Mouse (Mus musculus): ENCODE data around the gene Snx32.

- TF ChIP-seq CTCF (IDR thresholded peaks at IDR 0.05; ENCODE audit: borderline replicate concordance, extremely low read depth, insufficient read depth, insufficient read length) (no peak), POLR2A (IDR thresholded peaks at IDR 0.05; ENCODE audit: borderline replicate concordance, extremely low read depth, insufficient read depth, insufficient read length, poor library complexity, severe bottlenecking) (no peak)
Measured at GRCm38 (mm10) chr19:5558169-5558568, 47.8 kb upstream of the Snx32 start.

Data from brain, embryonic 14.5 days (tissue).